Mouse (Mus musculus) liver, embryonic 16.5 days (tissue): Measurements from ENCODE around the gene Xrra1. TPM values are rescaled to one million over a fixed set of nuclear protein-coding genes. Genes with fewer than 3 reads are reported as not detected.

Experiments
- ATAC-seq: fragments of 200-750 bp; cut with Nextera tagmentation; 2 replicates; pipeline ENCODE4 v1.8.0; 2017; ENCODE audit warnings: low read depth, mild to moderate bottlenecking, moderate number of reproducible peaks, moderate library complexity
- H3K27ac ChIP-seq: fragments of 300-500 bp; sonication (generic); 2 replicates; pipeline ENCODE4 v1.5.1; 2014; ENCODE audit warnings: mild to moderate bottlenecking, low read length
- H3K27me3 ChIP-seq: fragments of 300-500 bp; sonication (generic); 2 replicates; pipeline ENCODE4 v1.6.1; 2014; ENCODE audit warnings: low read depth, low read length, mixed read lengths; ENCODE audit not compliant: control insufficient read depth, insufficient read depth
- H3K36me3 ChIP-seq: fragments of 300-500 bp; sonication (generic); 2 replicates; pipeline ENCODE4 v1.6.1; 2014; ENCODE audit warnings: mild to moderate bottlenecking; ENCODE audit not compliant: control insufficient read depth, insufficient read depth
- H3K4me1 ChIP-seq: fragments of 300-500 bp; sonication (generic); 2 replicates; pipeline ENCODE4 v1.6.1; 2014; ENCODE audit warnings: low read depth, low read length, mixed read lengths; ENCODE audit not compliant: control insufficient read depth
- H3K4me2 ChIP-seq: fragments of 300-500 bp; sonication (generic); 2 replicates; pipeline ENCODE4 v1.6.1; 2014; ENCODE audit warnings: low read depth, low read length, mixed read lengths
- H3K4me3 ChIP-seq: fragments of 300-500 bp; sonication (generic); 2 replicates; pipeline ENCODE4 v1.5.1; 2014; ENCODE audit warnings: low read depth, mild to moderate bottlenecking, low read length
- H3K9ac ChIP-seq: fragments of 300-500 bp; sonication (generic); 2 replicates; pipeline ENCODE4 v1.6.1; 2014; ENCODE audit warnings: low read depth, low read length
- H3K9me3 ChIP-seq: fragments of 300-500 bp; sonication (generic); replicated peaks from 2 replicates; pipeline ENCODE4 v1.6.1; 2016; ENCODE audit warnings: low read length; ENCODE audit not compliant: control insufficient read depth
- WGBS: fragments of 180-500 bp; shearing (Covaris S2); extraction: QIAGEN DNeasy Blood & Tissue Kit; methylation state at CpG from one replicate; pipeline ENCODE4 v1.1.7; 2014; ENCODE audit not compliant: insufficient replicate concordance; 5-methylcytosine and 5-hydroxymethylcytosine counted together
- polyA plus RNA-seq: library from polyadenylated mRNA; unstranded; fragments of >200 nt; fragmentation: Nextera tagmentation; extraction: Ambion mirVana; gene quantifications from 2 replicates; pipeline ENCODE4 v1.2.1, GENCODE M21; 2015

The Xrra1 gene
- polyA plus RNA-seq, 1 experiment from 2014 or later = not detected

DNA sequence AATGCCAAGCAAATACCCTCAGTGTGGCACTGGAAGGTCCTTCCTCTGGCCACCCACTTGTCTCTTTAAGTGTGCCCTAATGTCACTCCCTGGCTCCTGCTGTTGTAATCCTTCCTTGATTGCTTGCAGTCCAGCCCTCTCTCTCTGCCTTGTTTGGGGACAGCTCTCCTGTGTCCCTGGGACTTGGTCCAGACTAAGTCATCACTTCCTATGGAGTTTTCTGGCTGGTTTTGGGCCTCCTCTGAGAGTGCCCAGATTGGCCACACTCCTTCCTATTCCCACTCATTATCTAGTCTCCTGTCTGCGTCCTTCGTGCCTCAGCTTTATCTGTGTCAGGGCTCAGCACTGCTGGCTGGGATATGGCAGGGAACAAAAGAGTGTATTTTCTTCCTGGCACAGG, 56.6 kb downstream of the Xrra1 start:
- H3K9ac ChIP-seq = no peak overlapping the region
- ATAC-seq = no peak
- H3K9me3 ChIP-seq = no peaks in the 10 kb centered on the region
- H3K4me1 ChIP-seq = no peaks in the 10 kb centered on the region
- H3K27ac ChIP-seq = no peak overlapping the region
- WGBS = 41% methylated on average over 2 of the region's 2 CpGs
- H3K36me3 ChIP-seq = no peaks in the 10 kb centered on the region
- H3K27me3 ChIP-seq = peaks cover 19% of the 10 kb centered on the region
- H3K4me3 ChIP-seq = no peak overlapping the region
- H3K4me2 ChIP-seq = no peak overlapping the region

DNA sequence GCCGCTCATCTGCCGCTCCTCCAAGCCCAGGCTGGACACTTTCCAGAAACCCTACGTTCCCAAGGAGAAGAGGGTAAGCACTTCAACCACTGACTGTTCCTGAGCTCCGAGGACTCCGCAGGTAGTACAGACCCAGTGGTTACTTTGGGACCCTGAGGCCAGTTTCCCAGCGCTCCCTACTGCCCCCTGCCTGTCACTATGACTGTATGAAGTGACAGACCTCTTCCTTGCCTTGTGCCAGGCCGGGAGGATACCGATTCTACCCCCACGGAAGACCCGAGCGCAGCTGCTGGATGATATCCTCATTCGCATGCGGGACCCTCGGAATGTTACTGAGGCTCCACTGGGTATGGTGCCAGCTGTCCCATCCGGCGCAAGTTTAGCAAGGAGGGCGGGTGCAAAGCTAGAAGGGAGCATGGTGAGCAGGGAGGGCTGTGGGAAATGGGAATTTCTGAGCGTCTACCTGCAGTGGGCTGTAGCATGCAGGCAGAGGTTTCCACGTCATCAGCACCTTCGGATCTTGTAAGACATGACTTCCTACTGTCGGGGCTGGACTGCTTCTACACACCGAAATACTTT, 57.9 kb downstream of the Xrra1 start:
- H3K9ac ChIP-seq = no peak overlapping the region
- no peak overlapping the region for H3K27ac ChIP-seq
- no peak for ATAC-seq
- peaks cover 19% of the 10 kb centered on the region for H3K27me3 ChIP-seq
- H3K4me1 ChIP-seq = no peaks in the 10 kb centered on the region; the same call in 1 of the 2 replicates
- H3K4me2 ChIP-seq = peak overlapping the region; percentile 47
- H3K4me3 ChIP-seq = peak overlapping the region; percentile 29
- no peaks in the 10 kb centered on the region for H3K36me3 ChIP-seq
- WGBS = 7% methylated on average over 22 of the region's 22 CpGs
- H3K9me3 ChIP-seq = no peaks in the 10 kb centered on the region

DNA sequence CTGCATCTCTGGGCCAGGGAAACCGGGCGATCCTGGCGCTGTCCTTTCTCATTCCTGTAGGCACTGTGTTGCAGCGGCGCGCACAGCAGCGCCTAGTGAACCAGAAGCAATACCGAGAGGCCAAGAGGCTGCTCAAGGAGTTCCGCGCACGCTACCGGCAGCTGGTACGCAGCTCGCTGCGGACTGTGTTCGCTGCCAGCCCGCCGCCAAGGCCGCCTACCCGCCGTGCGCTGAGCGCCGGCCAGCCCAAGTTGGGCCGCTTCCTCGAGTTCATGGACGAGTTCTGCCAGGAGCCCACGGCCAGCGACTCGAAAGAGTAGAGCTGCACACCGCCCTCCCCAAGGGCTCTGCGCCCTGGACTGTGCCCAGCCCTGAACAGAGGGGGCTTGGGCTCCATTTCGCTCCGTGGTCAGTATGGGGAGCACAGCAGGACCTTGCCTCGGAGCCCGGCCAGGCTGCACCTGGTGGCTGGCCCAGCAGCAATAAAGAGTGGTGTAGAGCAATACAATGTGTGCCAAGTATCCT, 58.5 kb downstream of the Xrra1 start:
- peak overlapping the region; percentile 47 for H3K4me2 ChIP-seq
- no peak for ATAC-seq
- H3K36me3 ChIP-seq = no peaks in the 10 kb centered on the region
- peak overlapping the region; percentile 29 for H3K4me3 ChIP-seq
- peaks cover 19% of the 10 kb centered on the region for H3K27me3 ChIP-seq
- 2% methylated on average over 36 of the region's 36 CpGs for WGBS
- H3K9me3 ChIP-seq = no peaks in the 10 kb centered on the region
- H3K9ac ChIP-seq = no peak overlapping the region
- no peak overlapping the region for H3K27ac ChIP-seq
- no peaks in the 10 kb centered on the region; the same call in 1 of the 2 replicates for H3K4me1 ChIP-seq

DNA sequence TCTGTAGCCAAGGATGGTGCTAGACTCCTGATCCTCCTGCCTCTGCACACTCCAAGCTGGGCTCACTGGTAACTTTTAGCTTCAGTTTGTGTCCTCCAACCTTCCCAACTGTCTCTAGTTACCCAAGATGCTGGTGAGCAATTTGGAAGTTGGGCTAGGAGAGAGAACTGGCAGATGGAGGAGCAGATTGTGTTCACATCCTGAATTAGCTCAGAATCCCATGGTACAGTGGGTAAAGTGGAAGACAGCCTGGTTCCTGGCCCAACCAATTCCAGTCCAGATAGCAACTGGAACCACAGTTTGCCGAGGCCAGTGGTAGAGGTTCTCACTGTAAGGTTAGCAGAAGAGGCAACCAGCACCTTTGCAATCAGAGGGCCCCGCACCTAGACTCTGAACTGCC, 60.2 kb downstream of the Xrra1 start:
- WGBS = 59% methylated on average over 2 of the region's 2 CpGs
- no peaks in the 10 kb centered on the region; the same call in 1 of the 2 replicates for H3K4me1 ChIP-seq
- H3K4me3 ChIP-seq = no peak overlapping the region
- H3K27me3 ChIP-seq = peaks cover 19% of the 10 kb centered on the region
- H3K9me3 ChIP-seq = no peaks in the 10 kb centered on the region
- H3K9ac ChIP-seq = no peak overlapping the region
- ATAC-seq = no peak
- H3K4me2 ChIP-seq = no peak overlapping the region
- no peaks in the 10 kb centered on the region for H3K36me3 ChIP-seq
- no peak overlapping the region for H3K27ac ChIP-seq

DNA sequence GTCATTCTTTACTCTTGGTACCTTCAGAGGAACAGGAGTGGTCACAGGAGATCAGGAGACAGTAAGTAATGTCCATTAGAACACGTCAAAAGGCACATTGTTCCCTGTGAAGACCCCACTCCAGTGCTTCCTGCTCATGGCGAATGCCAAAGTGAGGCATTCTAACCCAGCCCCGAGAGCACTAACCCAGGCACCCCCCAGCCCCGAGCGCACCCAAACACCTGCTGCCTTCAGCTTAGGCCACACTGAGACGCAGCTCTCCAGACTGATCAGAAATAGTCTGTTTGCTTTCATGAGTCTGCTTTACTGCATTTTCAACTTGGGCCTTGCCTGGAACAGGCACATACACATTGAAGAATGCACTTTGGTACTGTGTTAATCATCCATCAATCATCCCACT, 61.1 kb downstream of the Xrra1 start:
- Histone ChIP-seq H3K4me3 (no peak overlapping the region), H3K9me3 (no peaks in the 10 kb centered on the region), H3K36me3 (peaks cover 1% of the 10 kb centered on the region; the same call in 1 of the 2 replicates), H3K27ac (no peak overlapping the region), H3K27me3 (peaks cover 19% of the 10 kb centered on the region), H3K4me1 (no peaks in the 10 kb centered on the region; the same call in 1 of the 2 replicates), H3K9ac (no peak overlapping the region), H3K4me2 (no peak overlapping the region)
- WGBS = 71% methylated on average over 6 of the region's 6 CpGs
- ATAC-seq = no peak

DNA sequence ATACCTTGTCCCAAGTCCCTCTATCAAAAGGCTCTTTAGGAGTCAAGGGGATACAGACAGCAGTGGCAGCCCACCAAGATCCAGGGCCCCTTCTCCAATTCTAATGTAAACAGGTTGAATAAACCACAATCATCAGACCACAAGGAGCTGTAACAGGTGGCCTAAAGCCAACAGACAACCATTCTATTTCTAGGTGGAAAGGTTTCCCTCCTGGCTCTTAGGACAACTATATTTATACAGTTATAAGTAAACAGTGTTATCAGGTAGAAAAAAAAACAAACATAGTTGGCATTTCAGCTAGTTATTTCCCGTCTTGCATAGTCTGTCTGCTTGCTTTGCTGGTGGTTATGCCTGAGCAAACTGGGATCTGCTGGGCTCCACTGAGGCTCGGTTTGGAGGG, 61.5 kb downstream of the Xrra1 start:
- Histone ChIP-seq H3K27me3 (peaks cover 19% of the 10 kb centered on the region), H3K27ac (no peak overlapping the region), H3K4me2 (no peak overlapping the region), H3K4me1 (no peaks in the 10 kb centered on the region; the same call in 1 of the 2 replicates), H3K4me3 (no peak overlapping the region), H3K9ac (no peak overlapping the region), H3K36me3 (peaks cover 6% of the 10 kb centered on the region), H3K9me3 (no peaks in the 10 kb centered on the region)
- WGBS = 51% methylated on average over 2 of the region's 2 CpGs
- no peak for ATAC-seq

DNA sequence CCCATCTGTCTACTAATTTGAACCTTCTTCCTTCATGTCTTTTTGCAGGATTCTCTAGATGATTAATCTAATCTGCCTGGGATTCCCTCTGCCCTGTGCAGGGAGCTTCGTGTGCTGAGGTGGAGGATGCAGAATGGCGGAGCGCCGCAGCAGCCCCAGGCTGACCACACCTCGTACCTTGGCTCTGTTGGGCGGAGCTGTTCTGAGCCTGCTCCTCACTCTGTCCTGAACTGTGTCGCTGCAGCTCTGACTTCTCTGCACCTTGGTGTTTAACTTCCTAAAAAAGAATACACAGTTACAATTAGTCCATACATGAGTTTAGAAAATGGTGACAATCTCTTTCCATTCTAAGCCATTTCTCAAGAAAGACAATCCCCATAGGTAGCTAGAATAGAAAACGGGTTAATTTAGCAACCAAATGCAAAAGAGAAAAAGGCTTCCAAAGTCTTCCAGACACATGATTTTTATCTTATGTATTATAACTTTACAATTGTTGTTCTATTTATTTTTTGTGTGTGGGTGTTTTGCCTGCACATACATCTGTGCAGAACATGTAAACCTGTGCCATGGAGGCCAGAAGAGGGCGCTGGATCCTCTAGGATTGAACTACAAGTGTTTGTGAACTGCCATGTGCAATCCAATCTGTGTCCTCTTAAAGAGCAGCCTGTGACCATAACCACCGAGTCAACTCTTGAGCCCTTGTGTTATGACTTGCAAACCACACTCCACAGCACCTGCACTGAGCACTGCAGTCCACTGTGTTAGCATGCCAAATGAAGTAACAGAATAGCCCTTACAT, 68.2 kb downstream of the Xrra1 start:
- ATAC-seq = no peak
- Histone ChIP-seq H3K4me2 (no peak overlapping the region), H3K36me3 (peaks cover 24% of the 10 kb centered on the region), H3K4me3 (no peak overlapping the region), H3K9ac (no peak overlapping the region), H3K4me1 (no peaks in the 10 kb centered on the region), H3K27me3 (no peaks in the 10 kb centered on the region), H3K27ac (no peak overlapping the region), H3K9me3 (no peaks in the 10 kb centered on the region)
- WGBS = 69% methylated on average over 10 of the region's 10 CpGs

DNA sequence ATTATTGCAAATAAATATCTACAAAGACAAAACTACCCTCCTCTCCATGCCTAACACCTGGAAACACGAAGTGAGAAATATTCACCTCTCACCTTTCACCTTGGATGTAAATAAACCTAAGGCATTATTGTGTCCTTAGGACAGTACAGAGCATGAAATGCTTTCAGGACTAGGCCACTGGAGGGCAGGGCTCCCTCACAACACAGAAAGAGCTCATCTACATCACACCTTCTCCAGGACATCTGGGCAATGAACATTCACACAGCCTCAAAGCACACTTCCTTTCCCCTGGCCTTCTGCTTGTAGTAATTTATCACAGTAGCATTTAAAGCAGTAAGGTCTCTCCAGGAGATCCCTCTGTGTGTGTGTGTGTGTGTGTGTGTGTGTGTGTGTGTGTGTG, 76.8 kb downstream of the Xrra1 start:
- H3K4me2 ChIP-seq = no peak overlapping the region
- H3K27me3 ChIP-seq = no peaks in the 10 kb centered on the region
- peaks cover 24% of the 10 kb centered on the region for H3K36me3 ChIP-seq
- ATAC-seq = no peak
- no peaks in the 10 kb centered on the region for H3K9me3 ChIP-seq
- H3K4me3 ChIP-seq = no peak overlapping the region
- no peaks in the 10 kb centered on the region for H3K4me1 ChIP-seq
- WGBS = 78% methylated on average over 1 of the region's 1 CpGs
- no peak overlapping the region for H3K27ac ChIP-seq
- H3K9ac ChIP-seq = no peak overlapping the region

DNA sequence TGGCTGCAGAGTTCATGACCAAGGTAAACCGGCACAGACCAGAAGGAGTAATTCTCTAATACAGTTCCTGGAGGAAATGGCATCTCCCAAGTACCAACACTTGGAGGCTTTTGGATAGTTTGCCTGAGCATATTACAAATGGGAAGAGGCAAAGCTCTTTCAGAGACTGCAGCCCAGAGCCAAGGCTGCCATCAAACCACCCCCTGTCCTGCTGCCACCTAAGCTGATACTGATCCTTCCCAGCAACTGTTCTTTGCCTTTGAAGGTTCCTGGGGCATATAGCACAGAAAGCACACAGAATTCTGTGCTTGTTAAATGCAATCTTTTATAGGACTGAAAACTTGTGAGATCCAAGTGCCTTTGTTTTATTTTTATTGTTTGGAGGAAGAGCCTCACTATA, 81.8 kb downstream of the Xrra1 start:
- no peak overlapping the region for H3K27ac ChIP-seq
- H3K4me1 ChIP-seq = no peaks in the 10 kb centered on the region
- H3K9ac ChIP-seq = no peak overlapping the region
- no peak for ATAC-seq
- WGBS = 100% methylated on average over 1 of the region's 1 CpGs
- H3K4me2 ChIP-seq = no peak overlapping the region
- H3K36me3 ChIP-seq = peaks cover 10% of the 10 kb centered on the region
- H3K9me3 ChIP-seq = no peaks in the 10 kb centered on the region
- no peaks in the 10 kb centered on the region for H3K27me3 ChIP-seq
- H3K4me3 ChIP-seq = no peak overlapping the region
